Mouse (Mus musculus) spleen, adult 2 months (tissue): ENCODE data around the gene Gm10518.
A peak's percentile ranks its signal among the peaks of the same experiment; 100 is the strongest.

Source experiments
- CTCF ChIP-seq: fragments of 200-500 bp; IDR thresholded peaks from 2 replicates; pipeline ENCODE4 v1.5.1; 2011; ENCODE audit warnings: mild to moderate bottlenecking, inconsistent platforms; ENCODE audit not compliant: insufficient read depth, insufficient read length, insufficient replicate concordance; ENCODE audit errors: extremely low read depth
- POLR2A ChIP-seq: fragments of 200-500 bp; IDR thresholded peaks from 2 replicates; pipeline ENCODE4 v1.6.1; 2011; ENCODE audit warnings: low read depth, low read length, inconsistent platforms

GRCm38 (mm10) chr1:179844894-179845293 lies 41.7 kb downstream of the Gm10518 start:
- peak; percentile 67; the same call in 1 of the 2 replicates for TF ChIP-seq CTCF
- no peak for TF ChIP-seq POLR2A
